ENCODE assay signal across 8 mouse cellular contexts in genomic region chr17:47922579-47922978, GRCm38 (mm10). TPM values are rescaled to one million over a fixed set of nuclear protein-coding genes. Genes with fewer than 3 reads are reported as not detected.
DNase-seq lines count a peak whose midpoint lies in the region; ATAC-seq and TF ChIP-seq lines count a peak whose summit lies in the region.

No protein-coding gene starts in this region.

- peaks cover 22% of the 10 kb centered on the region; the same call in 1 of the 2 replicates for H3K36me3 ChIP-seq in heart, embryonic 10.5 days
- peaks cover 5% of the 10 kb centered on the region; the same call in 1 of the 2 replicates for H3K36me3 ChIP-seq in liver, embryonic 11.5 days (ENCODE audit: control insufficient read depth, insufficient read depth, low read length)
- no peaks in the 10 kb centered on the region for H3K36me3 ChIP-seq in stomach, postnatal 0 days (ENCODE audit: control insufficient read depth, insufficient read depth, low read length)

- whole genome bisulfite sequencing in heart, embryonic 10.5 days, result 0% methylated on average over 24 of the region's 24 CpGs
- WGBS in liver, embryonic 11.5 days, result 1% methylated on average over 24 of the region's 24 CpGs
- WGBS in stomach, postnatal 0 days, result 4% methylated on average over 24 of the region's 24 CpGs

- peaks cover 61% of the 10 kb centered on the region for H3K4me1 ChIP-seq in heart, embryonic 10.5 days
- peaks cover 37% of the 10 kb centered on the region for H3K4me1 ChIP-seq in liver, embryonic 11.5 days (replicated peaks; ENCODE audit: control insufficient read depth, insufficient read depth, low read length)
- peaks cover 3% of the 10 kb centered on the region; the same call in 1 of the 2 replicates for H3K4me1 ChIP-seq in stomach, postnatal 0 days (replicated peaks; ENCODE audit: control insufficient read depth, insufficient read depth)

- peak overlapping the region; percentile 99 for H3K4me2 ChIP-seq in liver, embryonic 11.5 days
- peak overlapping the region; percentile 90 for H3K4me2 ChIP-seq in stomach, postnatal 0 days (replicated peaks; ENCODE audit: low read depth)

- peak overlapping the region; percentile 83 for H3K4me3 ChIP-seq in heart, embryonic 10.5 days
- peak overlapping the region; percentile 94 for H3K4me3 ChIP-seq in liver, embryonic 11.5 days (ENCODE audit: low read depth, low read length)
- H3K4me3 ChIP-seq in stomach, postnatal 0 days (ENCODE audit: low read depth, low read length), result peak overlapping the region; percentile 96

- ATAC-seq in liver, embryonic 11.5 days (replicated peaks; ENCODE audit: low FRiP score), result no peak
- no peak for ATAC-seq in stomach, postnatal 0 days (ENCODE audit: low FRiP score, low TSS enrichment)

- peak overlapping the region; percentile 97 for H3K27ac ChIP-seq in heart, embryonic 10.5 days
- peak overlapping the region; percentile 11; the same call in 1 of the 2 replicates for H3K27ac ChIP-seq in liver, embryonic 11.5 days (ENCODE audit: low read depth, low read length)
- no peak overlapping the region; the same call in 1 of the 2 replicates for H3K27ac ChIP-seq in stomach, postnatal 0 days (replicated peaks)

- no peaks in the 10 kb centered on the region for H3K9me3 ChIP-seq in heart, embryonic 10.5 days
- H3K9me3 ChIP-seq in liver, embryonic 11.5 days (ENCODE audit: control insufficient read depth, low read length), result no peaks in the 10 kb centered on the region
- H3K9me3 ChIP-seq in stomach, postnatal 0 days (ENCODE audit: control insufficient read depth, low read length), result no peaks in the 10 kb centered on the region

- TF ChIP-seq CTCF in stomach, postnatal 0 days (IDR thresholded peaks at IDR 0.05; ENCODE audit: low read depth), result no peak

- intact Hi-C loops in heart, postnatal 36 days (cut with DNase I), result no loop called here

- TF ChIP-seq EP300 in stomach, postnatal 0 days (optimal IDR thresholded peaks at IDR 0.05), result no peak

- DNase-seq in heart, embryonic 10.5 days (ENCODE audit: low spot score), result no peak
- DNase-seq in heart, postnatal 36 days, result no peak
- DNase-seq in thymus, postnatal 0 days (ENCODE audit: low spot score), result peak; percentile 27
- no peak for DNase-seq in thymus, postnatal 4 days
- DNase-seq in liver, embryonic 11.5 days (ENCODE audit: low spot score), result no peak
- no peak for DNase-seq in stomach, postnatal 0 days (ENCODE audit: low spot score)
- no peak for DNase-seq in T-cell, adult 2 months (ENCODE audit: low spot score)
- no peak for DNase-seq in urinary bladder, postnatal 14 days (ENCODE audit: low spot score)

- H3K27me3 ChIP-seq in heart, embryonic 10.5 days (ENCODE audit: insufficient read depth, poor library complexity, severe bottlenecking), result peaks cover 5% of the 10 kb centered on the region; the same call in 1 of the 2 replicates
- H3K27me3 ChIP-seq in liver, embryonic 11.5 days (replicated peaks; ENCODE audit: control insufficient read depth, insufficient read depth, low read length), result peaks cover 25% of the 10 kb centered on the region
- H3K27me3 ChIP-seq in stomach, postnatal 0 days (ENCODE audit: control insufficient read depth, insufficient read depth, low read length), result no peaks in the 10 kb centered on the region

- peak overlapping the region; percentile 91 for H3K9ac ChIP-seq in liver, embryonic 11.5 days (ENCODE audit: low read depth, low read length)
- H3K9ac ChIP-seq in stomach, postnatal 0 days (ENCODE audit: low read length), result peak overlapping the region; percentile 92

RNA-seq across cellular contexts. Expression of gene Foxp4, which starts 1.9 kb away (rescaled TPM):
- polyA plus RNA-seq in heart, embryonic 10.5 days (2016; fragmentation: Nextera tagmentation; extraction: Ambion mirVana), result 12.4 and 27.3 TPM in 2 replicates
- total RNA-seq in heart, postnatal 36 days (2021), result 10 to 100 TPM in 1 of 2 experiments, 1 to 10 TPM in 1; 9.5 to 11.3 TPM
- polyA plus RNA-seq in thymus, postnatal 0 days (2015; fragmentation: Nextera tagmentation; extraction: Ambion mirVana), result 18.0 TPM in 2 replicates
- polyA plus RNA-seq in liver, embryonic 11.5 days (2014; fragmentation: Nextera tagmentation; extraction: Ambion mirVana), result 21.3 and 21.6 TPM in 2 replicates
- polyA plus RNA-seq in stomach, postnatal 0 days (2015; fragmentation: Nextera tagmentation; extraction: Ambion mirVana), result 14.6 and 17.9 TPM in 2 replicates
